Mouse (Mus musculus): ENCODE measurements at regions not wholly inside any gene's neighbourhood (a gene's known extent, or its start where the extent isn't known, plus 50 kb on each side); places are given as distances from the start of the nearest gene placed in this dataset.

- no peak for DNase-seq (ENCODE audit: low spot score in 2 of 2)
Measured at GRCm38 (mm10) chr17:29775836-29776235, 59.0 kb upstream of the Ccdc167 start.

DNA sequence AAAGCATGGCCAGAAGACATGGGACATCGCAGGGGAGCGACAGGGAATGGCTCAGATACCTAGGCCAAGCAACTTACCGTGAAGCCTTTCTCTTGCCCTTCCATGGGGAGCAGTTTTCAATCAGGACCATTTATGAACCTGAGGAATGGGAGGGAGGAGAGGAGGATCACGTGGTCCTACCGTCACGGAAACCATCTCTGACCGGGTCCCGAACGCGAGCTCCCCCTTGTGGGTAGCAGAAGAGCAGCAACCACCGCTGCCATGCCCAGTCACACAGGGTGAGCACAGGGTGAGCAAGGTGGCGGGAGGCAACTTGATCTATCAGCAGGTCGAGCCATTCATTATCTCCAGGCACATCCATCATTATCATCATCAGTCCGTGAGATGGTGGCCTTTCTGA is 56.5 kb upstream of the Ccdc167 start:
- peak; percentile 35 to 43 for DNase-seq (ENCODE audit: low spot score in 2 of 2)

DNA sequence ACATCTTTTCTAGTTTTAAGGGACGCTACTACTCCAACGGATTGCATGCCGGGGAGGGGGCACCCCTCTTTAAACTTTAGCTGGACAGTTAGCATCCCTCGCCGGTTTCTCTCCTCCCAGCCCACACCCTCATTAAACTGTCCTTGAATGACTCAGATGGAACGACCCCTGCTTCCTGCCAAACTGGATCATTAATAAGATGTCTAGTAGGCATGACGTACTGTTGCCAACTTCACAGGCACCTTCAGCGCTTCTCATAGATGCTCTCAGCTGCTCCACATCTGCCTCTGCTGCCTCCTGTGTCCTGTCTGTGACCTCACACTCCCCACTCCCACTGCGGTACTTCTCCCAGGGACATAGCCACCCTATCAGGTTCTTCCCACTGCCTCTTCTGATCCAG is 54.1 kb upstream of the Ccdc167 start:
- no peak for DNase-seq (ENCODE audit: low spot score in 2 of 2)

GRCm38 (mm10) chr17:29769631-29770030 is 52.8 kb upstream of the Ccdc167 start:
- no peak for DNase-seq (ENCODE audit: low spot score in 2 of 2)

DNA sequence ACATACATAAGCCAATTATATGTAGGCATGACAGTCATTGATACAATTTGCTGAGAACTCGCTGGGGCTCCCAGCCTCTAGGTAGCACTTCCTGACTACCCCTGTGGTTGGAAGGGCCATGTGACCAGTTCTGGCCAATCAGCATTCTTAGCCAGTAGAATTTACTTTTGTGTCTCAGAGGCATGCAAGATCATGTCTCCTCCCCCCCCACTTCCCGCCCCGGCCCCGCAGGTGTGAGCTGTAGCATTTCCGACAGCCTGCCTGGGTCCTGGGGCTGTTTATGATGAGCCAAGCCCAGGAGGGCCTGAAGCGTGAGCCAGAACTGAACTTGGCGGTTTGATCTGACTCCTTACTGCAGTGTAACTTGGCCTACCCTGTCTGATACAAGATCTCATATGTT is 52.3 kb upstream of the Ccdc167 start:
- DNase-seq (ENCODE audit: low spot score in 2 of 2), result no peak

GRCm38 (mm10) chr17:29768642-29769041 is 51.8 kb upstream of the Ccdc167 start:
- DNase-seq (ENCODE audit: low spot score in 2 of 2), result no peak
